Mouse (Mus musculus) hindbrain, embryonic 12.5 days (tissue): Measurements from ENCODE around the gene Tmem56. TPM values are rescaled to one million over a fixed set of nuclear protein-coding genes. Genes with fewer than 3 reads are reported as not detected.

Source experiments
- ATAC-seq: fragments of 200-750 bp; cut with Nextera tagmentation; 2 replicates; pipeline ENCODE4 v1.8.0; 2017; ENCODE audit warnings: moderate TSS enrichment; ENCODE audit not compliant: low FRiP score
- H3K27ac ChIP-seq: fragments of 300-500 bp; sonication (generic); 2 replicates; pipeline ENCODE4 v1.5.1; 2016; ENCODE audit warnings: mild to moderate bottlenecking
- H3K27me3 ChIP-seq: fragments of 300-500 bp; sonication (generic); 2 replicates; pipeline ENCODE4 v1.6.1; 2016; ENCODE audit warnings: mild to moderate bottlenecking
- H3K36me3 ChIP-seq: fragments of 300-500 bp; sonication (generic); 2 replicates; pipeline ENCODE4 v1.6.1; 2016; ENCODE audit warnings: mild to moderate bottlenecking
- H3K4me1 ChIP-seq: fragments of 300-500 bp; sonication (generic); 2 replicates; pipeline ENCODE4 v1.6.1; 2016
- H3K4me2 ChIP-seq: fragments of 300-500 bp; sonication (generic); replicated peaks from 2 replicates; pipeline ENCODE4 v1.6.1; 2016; ENCODE audit warnings: mild to moderate bottlenecking
- H3K4me3 ChIP-seq: fragments of 300-500 bp; sonication (generic); 2 replicates; pipeline ENCODE4 v1.5.1; 2016; ENCODE audit warnings: mild to moderate bottlenecking
- H3K9ac ChIP-seq: fragments of 300-500 bp; sonication (generic); 2 replicates; pipeline ENCODE4 v1.6.1; 2016; ENCODE audit warnings: mild to moderate bottlenecking, moderate library complexity
- H3K9me3 ChIP-seq: fragments of 300-500 bp; sonication (generic); replicated peaks from 2 replicates; pipeline ENCODE4 v1.6.1; 2016; ENCODE audit warnings: mild to moderate bottlenecking
- WGBS: fragments of 180-500 bp; shearing (Covaris S2); methylation state at CpG from one replicate; pipeline ENCODE4 v1.1.7; 2016; 5-methylcytosine and 5-hydroxymethylcytosine counted together
- polyA plus RNA-seq: library from polyadenylated mRNA; unstranded; fragments of >200 nt; fragmentation: Nextera tagmentation; extraction: Ambion mirVana; gene quantifications from 2 replicates; pipeline ENCODE4 v1.2.1, GENCODE M21; 2016

Gene Tmem56
- polyA plus RNA-seq, 1 experiment from 2014 or later: 1.2 TPM

DNA sequence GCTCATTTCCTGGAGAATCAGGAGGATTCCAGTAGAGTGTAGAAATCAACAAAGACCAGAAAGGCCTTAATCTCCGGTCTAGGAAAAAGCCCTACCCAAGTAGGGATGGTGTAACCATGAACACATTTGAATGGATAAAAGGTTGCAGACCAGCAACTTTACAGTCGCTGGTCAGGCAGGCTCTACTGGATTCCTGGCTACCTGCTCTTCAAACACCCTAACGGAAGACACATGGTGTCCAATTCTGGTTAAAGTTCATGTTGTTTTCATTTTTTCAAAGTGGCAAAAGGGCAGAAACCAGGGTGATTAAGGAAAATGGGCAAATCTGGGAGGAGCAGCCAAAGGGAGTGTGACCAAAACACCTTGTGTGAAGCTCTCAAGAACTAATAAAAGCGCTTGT is 5.9 kb downstream of the Tmem56 start:
- Histone ChIP-seq H3K4me2 (no peak overlapping the region), H3K36me3 (no peaks in the 10 kb centered on the region), H3K27me3 (no peaks in the 10 kb centered on the region), H3K9me3 (no peaks in the 10 kb centered on the region), H3K4me3 (no peak overlapping the region), H3K4me1 (no peaks in the 10 kb centered on the region), H3K9ac (no peak overlapping the region), H3K27ac (no peak overlapping the region)
- ATAC-seq: no peak
- 86% methylated on average over 4 of the region's 4 CpGs for WGBS

GRCm38 (mm10) chr3:121274010-121274409 is 8.9 kb downstream of the Tmem56 start:
- no peak overlapping the region for H3K4me2 ChIP-seq
- H3K9ac ChIP-seq: no peak overlapping the region
- H3K9me3 ChIP-seq: no peaks in the 10 kb centered on the region
- H3K36me3 ChIP-seq: no peaks in the 10 kb centered on the region
- no peaks in the 10 kb centered on the region for H3K4me1 ChIP-seq
- no peaks in the 10 kb centered on the region for H3K27me3 ChIP-seq
- H3K27ac ChIP-seq: no peak overlapping the region
- ATAC-seq: no peak
- no peak overlapping the region for H3K4me3 ChIP-seq
- 93% methylated on average over 2 of the region's 2 CpGs for WGBS

DNA sequence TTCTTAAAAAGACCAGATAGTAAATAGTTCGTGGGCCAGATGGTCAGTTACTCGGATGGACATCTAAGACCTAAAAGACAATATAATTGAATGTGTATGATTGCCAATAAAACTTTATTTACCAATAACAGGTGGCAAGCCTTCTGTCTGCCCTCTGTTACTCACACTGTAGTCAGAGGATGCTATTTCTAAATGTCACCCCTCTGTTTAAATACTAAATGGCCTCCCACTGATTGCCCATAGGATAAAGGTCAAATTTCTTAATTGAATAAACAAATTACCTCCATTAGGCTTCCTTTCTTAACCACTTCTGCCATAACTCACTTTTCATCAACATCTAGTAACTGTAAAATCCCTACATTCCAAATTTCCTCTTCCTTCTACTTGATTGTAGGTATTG is 10.3 kb downstream of the Tmem56 start:
- Histone ChIP-seq H3K9ac (no peak overlapping the region), H3K4me3 (no peak overlapping the region), H3K4me2 (no peak overlapping the region), H3K27me3 (no peaks in the 10 kb centered on the region), H3K27ac (no peak overlapping the region), H3K4me1 (no peaks in the 10 kb centered on the region), H3K36me3 (no peaks in the 10 kb centered on the region), H3K9me3 (no peaks in the 10 kb centered on the region)
- WGBS: 80% methylated on average over 2 of the region's 2 CpGs
- ATAC-seq: no peak

DNA sequence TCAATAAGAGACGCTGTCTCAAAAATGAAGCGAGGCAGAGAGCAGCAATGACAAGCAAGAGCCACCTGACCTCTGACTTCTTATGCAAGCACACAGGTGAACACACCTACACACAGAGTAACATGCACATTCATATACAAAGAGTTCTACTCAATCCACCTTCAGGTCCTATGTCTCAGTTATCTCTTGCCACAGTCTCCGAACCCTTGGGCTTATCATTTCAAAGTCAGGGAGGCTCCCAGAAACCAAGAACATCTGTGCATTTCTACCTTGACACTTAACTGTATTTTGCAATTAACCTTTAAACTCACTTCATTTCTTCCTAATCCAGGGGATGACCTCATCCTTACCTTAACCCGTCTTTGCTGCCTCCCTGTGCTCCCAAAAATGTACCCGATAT is 15.6 kb downstream of the Tmem56 start:
- Histone ChIP-seq H3K27ac (no peak overlapping the region), H3K9me3 (no peaks in the 10 kb centered on the region), H3K36me3 (no peaks in the 10 kb centered on the region), H3K4me1 (peaks cover 4% of the 10 kb centered on the region; the same call in 1 of the 2 replicates), H3K27me3 (peaks cover 15% of the 10 kb centered on the region), H3K9ac (no peak overlapping the region), H3K4me3 (no peak overlapping the region), H3K4me2 (no peak overlapping the region)
- no peak for ATAC-seq
- WGBS: 88% methylated on average over 5 of the region's 5 CpGs

GRCm38 (mm10) chr3:121264242-121264641 is 18.7 kb downstream of the Tmem56 start:
- WGBS: 56% methylated on average over 6 of the region's 6 CpGs
- no peaks in the 10 kb centered on the region for H3K36me3 ChIP-seq
- H3K27ac ChIP-seq: no peak overlapping the region
- peaks cover 43% of the 10 kb centered on the region for H3K27me3 ChIP-seq
- no peak overlapping the region for H3K9ac ChIP-seq
- ATAC-seq: no peak
- H3K4me1 ChIP-seq: peaks cover 4% of the 10 kb centered on the region; the same call in 1 of the 2 replicates
- no peaks in the 10 kb centered on the region for H3K9me3 ChIP-seq
- H3K4me2 ChIP-seq: no peak overlapping the region
- H3K4me3 ChIP-seq: no peak overlapping the region

- peaks cover 45% of the 10 kb centered on the region for H3K27me3 ChIP-seq
- peak overlapping the region; percentile 83 for H3K4me3 ChIP-seq
- peak overlapping the region; percentile 86 for H3K9ac ChIP-seq
- WGBS: 2% methylated on average over 20 of the region's 20 CpGs
- H3K36me3 ChIP-seq: no peaks in the 10 kb centered on the region
- H3K4me1 ChIP-seq: peaks cover 4% of the 10 kb centered on the region; the same call in 1 of the 2 replicates
- peak overlapping the region; percentile 98 for H3K4me2 ChIP-seq
- H3K9me3 ChIP-seq: no peaks in the 10 kb centered on the region
- H3K27ac ChIP-seq: no peak overlapping the region
- ATAC-seq: 0 out of 2 replicates have a peak, but pooled peaks have one; percentile 21
Measured at GRCm38 (mm10) chr3:121263205-121263548, 19.7 kb downstream of the Tmem56 start.

- peak overlapping the region; percentile 98 for H3K4me2 ChIP-seq
- ATAC-seq: peak; percentile 93
- no peaks in the 10 kb centered on the region for H3K36me3 ChIP-seq
- H3K9me3 ChIP-seq: no peaks in the 10 kb centered on the region
- H3K4me1 ChIP-seq: peaks cover 4% of the 10 kb centered on the region; the same call in 1 of the 2 replicates
- H3K4me3 ChIP-seq: peak overlapping the region; percentile 83
- under 1% methylated on average over 86 of the region's 97 CpGs for WGBS
- no peak overlapping the region; the same call in 1 of the 2 replicates for H3K27ac ChIP-seq
- H3K9ac ChIP-seq: peak overlapping the region; percentile 86
- H3K27me3 ChIP-seq: peaks cover 45% of the 10 kb centered on the region
Measured at GRCm38 (mm10) chr3:121262521-121263204, 20.2 kb downstream of the Tmem56 start.

GRCm38 (mm10) chr3:121261939-121262520 is 20.9 kb downstream of the Tmem56 start:
- WGBS: 9% methylated on average over 21 of the region's 21 CpGs
- H3K9ac ChIP-seq: peak overlapping the region; percentile 86
- peaks cover 45% of the 10 kb centered on the region for H3K27me3 ChIP-seq
- H3K4me3 ChIP-seq: peak overlapping the region; percentile 83
- H3K4me2 ChIP-seq: peak overlapping the region; percentile 98
- no peak for ATAC-seq
- H3K9me3 ChIP-seq: no peaks in the 10 kb centered on the region
- H3K4me1 ChIP-seq: peaks cover 4% of the 10 kb centered on the region; the same call in 1 of the 2 replicates
- H3K27ac ChIP-seq: no peak overlapping the region
- no peaks in the 10 kb centered on the region for H3K36me3 ChIP-seq

GRCm38 (mm10) chr3:121261251-121261650 is 21.6 kb downstream of the Tmem56 start:
- Histone ChIP-seq H3K27ac (no peak overlapping the region), H3K4me1 (peaks cover 4% of the 10 kb centered on the region; the same call in 1 of the 2 replicates), H3K4me2 (no peak overlapping the region), H3K4me3 (no peak overlapping the region), H3K9me3 (no peaks in the 10 kb centered on the region), H3K9ac (no peak overlapping the region), H3K27me3 (peaks cover 45% of the 10 kb centered on the region), H3K36me3 (no peaks in the 10 kb centered on the region)
- 64% methylated on average over 7 of the region's 7 CpGs for WGBS
- ATAC-seq: no peak

DNA sequence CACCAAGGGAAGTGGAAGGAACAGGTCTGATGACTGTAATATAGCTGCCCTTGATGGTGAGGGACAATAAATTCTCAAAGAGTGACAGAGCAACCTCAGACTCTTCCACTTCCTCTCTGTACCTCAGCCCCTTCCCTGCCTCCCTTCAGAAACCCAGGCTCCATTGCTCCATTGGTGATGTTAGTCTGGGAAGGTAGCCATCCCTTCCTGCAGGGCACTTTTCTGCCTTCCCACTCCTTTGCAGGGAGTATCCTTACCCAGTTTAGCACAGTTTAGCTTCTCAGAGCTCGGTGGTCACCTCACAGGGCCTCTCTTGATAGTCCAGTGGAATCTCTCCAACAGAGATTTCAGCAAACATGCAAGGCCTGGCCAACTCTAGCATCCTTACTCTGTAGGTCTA is 22.1 kb downstream of the Tmem56 start:
- Histone ChIP-seq H3K4me3 (no peak overlapping the region), H3K36me3 (no peaks in the 10 kb centered on the region), H3K9ac (no peak overlapping the region), H3K9me3 (no peaks in the 10 kb centered on the region), H3K4me1 (peaks cover 4% of the 10 kb centered on the region; the same call in 1 of the 2 replicates), H3K27ac (no peak overlapping the region), H3K4me2 (no peak overlapping the region), H3K27me3 (peaks cover 45% of the 10 kb centered on the region)
- no peak for ATAC-seq
- WGBS: 77% methylated on average over 1 of the region's 1 CpGs

DNA sequence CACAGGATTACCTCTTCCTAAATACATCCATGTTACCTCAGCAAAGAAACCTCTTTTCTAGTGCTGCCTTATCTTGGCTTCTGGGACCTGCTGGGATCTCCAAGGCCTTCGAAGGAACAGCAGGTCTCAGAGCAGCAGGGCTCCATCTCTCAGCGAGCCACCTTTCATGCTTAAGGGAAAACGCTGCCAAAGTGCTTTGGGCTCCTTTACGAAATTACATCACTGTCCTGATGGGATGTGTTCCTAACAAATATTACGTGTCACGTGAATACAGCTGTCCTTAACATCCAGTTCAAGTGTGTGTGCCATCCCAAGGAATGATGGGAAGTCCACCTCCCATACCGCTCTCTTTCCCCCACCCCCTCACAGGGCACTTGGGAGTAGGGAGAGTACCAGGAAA is 22.9 kb downstream of the Tmem56 start:
- 72% methylated on average over 7 of the region's 7 CpGs for WGBS
- no peak overlapping the region for H3K4me3 ChIP-seq

GRCm38 (mm10) chr3:121258521-121259478 is 24.1 kb downstream of the Tmem56 start:
- no peak overlapping the region for H3K4me2 ChIP-seq
- H3K27ac ChIP-seq: no peak overlapping the region
- H3K4me1 ChIP-seq: peaks cover 4% of the 10 kb centered on the region; the same call in 1 of the 2 replicates
- H3K27me3 ChIP-seq: peaks cover 38% of the 10 kb centered on the region
- ATAC-seq: no peak
- WGBS: 83% methylated on average over 20 of the region's 20 CpGs
- H3K9me3 ChIP-seq: no peaks in the 10 kb centered on the region
- no peak overlapping the region for H3K4me3 ChIP-seq
- H3K9ac ChIP-seq: no peak overlapping the region
- H3K36me3 ChIP-seq: no peaks in the 10 kb centered on the region

More for the DNA sequence above, 22.9 kb downstream of the Tmem56 start:
- Histone ChIP-seq H3K27ac (no peak overlapping the region), H3K4me2 (no peak overlapping the region), H3K9ac (no peak overlapping the region), H3K9me3 (no peaks in the 10 kb centered on the region), H3K27me3 (peaks cover 45% of the 10 kb centered on the region), H3K36me3 (no peaks in the 10 kb centered on the region), H3K4me1 (peaks cover 4% of the 10 kb centered on the region; the same call in 1 of the 2 replicates)
- no peak for ATAC-seq
